Mouse (Mus musculus) spleen, adult 18-20 months (tissue): ENCODE results near the gene Plpp7.

ENCODE experiments used
- DNase-seq, 2 experiments: peaks; one replicate each; pipeline ENCODE4 v3.0.0; 2022; ENCODE audit warnings: mixed read lengths in 2 of 2

Gene Plpp7

DNA sequence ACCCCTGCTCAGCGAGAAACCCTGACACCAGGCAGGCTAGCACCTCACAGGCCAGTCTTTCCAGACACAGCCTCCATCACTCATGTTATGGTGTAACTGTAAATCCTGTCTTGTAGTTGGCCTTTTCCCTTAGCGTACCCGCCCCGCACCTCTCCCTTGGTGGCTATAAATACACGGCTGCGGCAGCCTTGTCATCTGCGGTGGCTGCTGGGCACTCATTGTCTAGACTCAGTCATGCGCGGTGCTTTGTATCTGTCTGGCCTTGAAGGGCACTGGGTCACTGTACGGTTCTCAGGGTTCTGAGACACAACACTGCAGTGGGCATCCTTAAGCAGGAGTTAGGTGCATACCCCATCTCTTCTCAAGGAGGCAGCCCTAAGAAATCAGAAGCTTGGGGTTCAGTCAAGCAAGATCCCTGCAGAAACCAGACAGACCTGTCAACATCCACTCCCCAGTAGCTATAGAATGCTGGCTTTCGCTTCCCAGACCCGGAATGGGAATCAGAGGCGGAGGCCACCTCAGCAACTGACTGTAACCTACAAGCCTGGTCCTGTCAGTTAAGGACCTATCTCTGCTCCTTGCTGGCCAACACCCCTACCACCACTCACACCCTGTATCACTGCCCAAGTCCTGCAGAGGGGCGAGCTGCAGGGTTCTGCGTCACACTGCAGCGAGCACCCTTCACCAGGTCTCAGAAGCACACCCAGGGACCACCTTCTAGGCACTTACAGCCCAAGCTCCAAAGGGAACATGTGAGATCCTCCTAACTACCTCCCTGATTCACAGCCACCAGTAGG lies 10.0 kb downstream of the Plpp7 start:
- no peak for DNase-seq

DNA sequence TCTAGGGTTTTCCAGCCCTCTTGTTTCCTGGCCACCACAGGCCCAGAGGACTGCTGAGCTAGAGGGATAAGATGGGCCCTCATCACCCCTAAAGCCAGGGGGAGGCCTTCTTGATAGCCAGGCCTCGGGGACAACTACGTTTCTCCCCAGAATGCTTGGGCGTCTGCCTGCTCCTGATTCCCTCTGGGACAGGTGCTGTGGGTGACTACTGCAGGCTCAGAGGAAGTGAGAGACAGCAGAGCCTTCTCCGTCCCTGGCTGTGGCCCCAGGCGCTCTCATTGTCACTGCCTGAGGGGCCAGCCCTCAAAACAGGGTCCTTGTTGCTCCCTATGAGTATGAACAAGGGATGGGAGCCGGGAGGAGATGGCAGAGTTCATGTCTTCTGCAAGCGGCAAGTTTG lies 10.6 kb downstream of the Plpp7 start:
- no peak for DNase-seq

DNA sequence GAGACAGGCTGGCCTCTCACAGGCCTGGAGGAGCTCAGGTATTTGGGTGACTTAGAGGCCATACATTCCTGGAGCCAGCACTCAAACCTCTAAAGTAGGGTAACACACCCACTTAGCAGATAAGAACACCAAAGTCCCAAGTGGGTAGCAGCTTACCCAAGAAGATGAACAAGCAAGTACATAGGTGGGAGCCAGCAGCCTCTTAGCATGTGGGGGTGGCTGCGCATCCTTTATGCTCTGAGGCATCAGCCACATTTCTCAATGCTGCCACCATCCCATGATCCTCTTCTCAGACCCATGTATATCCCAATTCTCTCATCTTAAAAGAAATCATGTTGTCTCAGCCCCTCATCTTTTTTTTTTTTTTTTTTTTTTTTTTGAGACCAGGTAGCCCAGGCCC lies 15.9 kb downstream of the Plpp7 start:
- DNase-seq: no peak

DNA sequence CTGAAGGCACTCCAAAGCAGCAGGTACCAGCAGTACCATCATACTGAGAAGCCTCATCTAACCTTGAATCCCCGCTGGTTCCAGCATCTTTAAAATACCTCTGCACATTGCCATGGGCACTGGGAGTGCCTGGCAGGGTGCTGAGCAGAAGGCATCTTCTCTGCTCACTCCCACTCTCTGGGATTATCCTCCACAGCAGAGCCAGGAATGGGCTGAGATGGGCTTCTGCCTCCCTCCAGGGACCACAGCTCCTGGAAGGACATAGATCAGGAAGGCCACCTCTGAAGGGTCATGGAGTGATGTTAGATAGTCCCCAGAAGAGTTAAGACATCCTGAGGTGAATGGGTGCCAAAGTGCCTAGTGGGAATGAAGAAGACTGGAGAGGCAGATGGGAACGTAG lies 17.2 kb downstream of the Plpp7 start:
- no peak for DNase-seq

DNA sequence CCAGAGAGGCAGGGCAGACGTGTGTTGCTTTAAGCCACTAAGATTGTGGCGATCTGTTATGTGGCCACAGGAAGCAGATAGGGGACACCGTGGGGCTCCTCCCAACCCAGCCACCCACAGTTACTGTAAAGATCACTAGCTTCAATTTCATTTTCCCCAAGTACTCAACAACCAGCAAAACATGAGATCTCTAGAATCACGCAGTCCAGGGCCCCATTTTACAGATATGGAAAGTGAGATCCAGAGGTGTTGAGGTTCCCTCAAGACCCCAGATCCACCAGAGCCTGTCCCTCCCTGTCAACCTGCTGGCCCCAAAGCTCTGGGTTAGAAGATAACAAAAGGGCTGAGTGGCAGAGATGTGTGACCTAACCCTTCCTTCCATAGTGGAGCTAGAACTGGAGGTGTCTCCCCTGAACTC lies 20.5 kb downstream of the Plpp7 start:
- DNase-seq: no peak

DNA sequence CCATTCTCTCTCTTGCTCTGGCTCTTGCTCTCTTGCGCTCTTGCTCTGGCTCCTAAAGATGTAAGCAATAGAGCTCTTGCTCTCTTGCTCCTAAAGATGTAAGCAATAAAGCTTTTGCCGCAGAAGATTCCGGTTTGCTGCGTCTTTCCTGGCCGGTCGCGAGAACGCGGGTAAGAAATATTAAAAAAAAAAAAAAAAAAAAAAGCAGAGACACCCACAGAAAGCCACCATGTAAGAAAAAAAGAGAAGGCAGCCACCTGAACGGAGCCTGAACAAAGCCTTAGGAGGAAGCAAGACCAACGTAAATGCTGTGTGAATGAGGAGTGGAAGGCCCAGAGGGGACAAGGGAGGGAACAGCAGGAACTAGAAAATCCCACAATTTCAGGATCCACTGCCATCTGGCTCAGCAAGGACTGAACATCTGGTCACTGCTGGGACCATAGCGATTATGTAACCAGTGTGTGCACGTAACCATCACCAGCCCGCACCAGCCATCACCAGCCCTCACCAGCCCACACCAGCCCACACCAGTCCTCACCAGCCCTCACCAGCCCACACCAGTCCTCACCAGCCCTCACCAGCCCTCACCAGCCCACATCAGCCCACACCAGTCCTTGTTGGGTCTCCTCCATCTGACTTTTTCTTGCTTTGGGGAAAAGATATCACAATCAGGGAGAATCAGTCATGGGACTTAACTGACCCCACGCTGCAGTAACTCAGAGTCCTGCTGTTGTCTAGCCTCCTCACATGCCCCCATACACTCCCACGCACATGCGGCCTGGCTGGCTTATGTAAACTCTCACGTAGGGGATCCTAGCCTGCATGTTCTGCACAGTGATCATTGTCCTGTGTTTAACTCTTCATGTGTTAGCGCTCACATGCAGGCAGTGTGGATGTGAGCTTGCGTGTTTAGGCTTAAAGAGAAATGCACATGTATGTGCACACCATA lies 24.7 kb downstream of the Plpp7 start:
- DNase-seq: no peak

DNA sequence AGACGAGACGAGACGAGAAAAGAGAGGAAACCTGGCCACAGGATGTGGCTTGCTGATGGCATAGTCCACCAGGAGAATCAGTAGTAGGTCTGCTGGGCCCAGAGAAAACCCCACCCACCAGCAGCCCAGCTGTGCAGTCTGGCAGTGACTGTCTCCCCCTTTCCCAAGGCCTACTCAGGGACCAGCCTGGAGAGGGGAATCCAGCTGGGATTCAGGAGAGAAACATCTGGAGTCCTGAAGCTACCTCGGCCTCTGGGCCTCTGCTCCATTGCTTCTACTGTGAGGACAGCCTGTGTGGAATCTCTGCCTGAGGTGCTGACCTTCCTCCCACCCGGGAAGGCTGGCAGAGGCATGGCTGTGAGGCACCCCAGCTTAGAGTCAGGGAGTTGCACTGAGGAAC lies 25.8 kb downstream of the Plpp7 start:
- no peak for DNase-seq

DNA sequence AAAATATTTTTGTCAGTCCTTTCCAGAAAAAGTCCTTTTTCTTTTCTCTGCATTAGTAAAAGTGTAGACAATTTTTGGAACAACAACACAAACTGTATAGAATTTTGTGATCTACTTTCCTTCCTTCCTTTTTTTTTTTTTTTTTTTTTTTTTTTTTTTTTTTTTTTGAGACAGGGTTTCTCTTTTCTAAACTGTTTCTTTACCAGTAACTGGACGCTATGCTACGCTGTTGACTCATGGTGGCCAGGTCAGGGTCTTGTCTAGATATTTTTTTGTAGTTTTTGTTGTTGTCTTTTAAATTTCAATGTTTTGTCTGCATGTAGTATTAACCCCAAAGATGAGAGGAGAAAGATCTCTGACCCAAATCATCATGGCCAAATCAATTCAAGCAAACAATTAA lies 26.5 kb downstream of the Plpp7 start:
- no peak for DNase-seq

DNA sequence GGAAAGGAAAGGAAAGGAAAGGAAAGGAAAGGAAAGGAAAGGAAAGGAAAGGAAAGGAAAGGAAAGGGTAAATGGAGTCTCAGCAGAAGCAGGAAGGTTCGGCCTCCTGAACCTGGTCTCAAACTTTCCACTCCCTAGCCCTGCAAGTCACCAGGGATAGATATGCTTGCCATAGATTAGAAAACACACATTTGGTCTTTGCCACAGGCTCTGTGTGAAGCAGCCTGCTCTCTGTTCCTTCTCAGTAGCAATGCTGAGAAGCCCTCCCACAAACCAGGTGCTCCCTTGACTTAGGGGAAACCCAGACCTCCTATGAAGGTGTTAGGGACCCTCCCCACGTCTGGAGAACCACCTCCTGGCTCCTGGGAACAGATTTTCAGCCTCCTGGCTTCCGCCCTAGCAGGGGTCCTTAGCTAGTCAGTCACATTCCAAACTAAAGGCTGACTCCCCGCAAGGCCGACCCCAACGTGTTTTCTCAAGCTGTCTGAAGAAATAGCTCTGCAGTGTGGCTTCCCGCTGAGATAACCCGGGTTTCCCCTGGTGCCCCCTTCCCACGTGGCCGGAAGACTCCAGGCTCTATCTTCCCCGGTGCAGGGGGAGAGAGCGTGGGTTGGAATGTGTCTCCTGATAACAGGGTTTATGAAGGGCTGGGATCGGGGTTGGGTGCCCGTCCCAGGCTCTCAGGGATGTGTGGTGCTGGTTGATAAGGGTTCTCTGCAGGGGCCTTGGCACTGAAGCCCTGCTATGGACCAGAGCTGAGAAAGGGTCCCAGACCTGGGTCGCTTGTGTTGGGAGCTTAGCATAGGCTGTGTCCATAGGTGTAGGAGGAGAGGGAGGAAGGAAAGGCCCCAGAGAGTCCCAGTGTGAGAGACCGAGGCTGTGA lies 32.6 kb downstream of the Plpp7 start:
- no peak for DNase-seq

DNA sequence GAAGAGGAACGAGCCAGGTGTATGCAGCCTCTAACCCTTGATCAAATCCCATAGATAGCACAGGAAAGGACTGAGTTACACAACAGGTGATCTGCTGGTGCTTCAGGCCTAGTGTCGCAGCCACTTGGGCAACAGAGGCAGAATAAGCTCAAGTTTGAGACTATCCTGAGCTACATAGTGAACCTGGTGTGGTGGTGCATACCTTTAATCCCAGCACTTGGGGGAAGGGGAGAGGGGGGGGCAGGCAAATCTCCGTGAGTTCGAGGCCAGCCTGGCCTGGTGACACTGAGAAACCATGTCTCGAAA lies 33.2 kb downstream of the Plpp7 start:
- no peak for DNase-seq

DNA sequence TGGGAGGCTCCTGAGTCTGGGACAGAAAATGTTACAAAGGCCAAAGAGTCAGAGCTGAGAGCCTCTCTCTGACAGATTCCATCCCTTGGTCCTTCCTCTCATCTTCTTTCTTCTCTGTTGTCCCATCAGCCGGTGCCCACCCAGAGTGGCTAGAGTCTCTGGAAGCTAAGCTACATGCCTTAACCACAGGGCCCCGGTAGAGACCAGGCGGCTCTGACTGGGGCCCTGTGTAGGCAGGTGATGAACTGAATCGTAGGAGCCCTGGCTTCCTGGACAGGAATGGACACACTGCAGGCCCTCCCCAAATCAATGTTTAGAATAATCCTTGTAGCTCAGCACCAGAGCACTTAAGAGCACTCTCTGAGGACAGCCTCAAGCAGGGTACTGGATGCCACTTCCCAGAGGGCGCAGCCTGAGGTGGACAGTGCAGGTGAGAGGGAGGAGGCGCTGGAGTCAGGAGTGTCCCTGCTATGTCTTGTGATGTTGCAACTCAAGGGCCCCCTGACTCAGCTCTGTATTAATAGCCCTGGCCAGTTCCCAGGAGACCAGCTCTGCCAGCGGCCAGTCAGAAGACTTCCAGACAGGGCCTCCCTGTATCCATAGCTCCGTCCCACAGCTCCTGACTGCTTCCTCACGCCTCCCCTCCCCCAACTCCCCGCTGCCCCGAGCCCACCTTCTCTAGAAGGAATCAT lies 34.2 kb downstream of the Plpp7 start:
- DNase-seq: no peak

DNA sequence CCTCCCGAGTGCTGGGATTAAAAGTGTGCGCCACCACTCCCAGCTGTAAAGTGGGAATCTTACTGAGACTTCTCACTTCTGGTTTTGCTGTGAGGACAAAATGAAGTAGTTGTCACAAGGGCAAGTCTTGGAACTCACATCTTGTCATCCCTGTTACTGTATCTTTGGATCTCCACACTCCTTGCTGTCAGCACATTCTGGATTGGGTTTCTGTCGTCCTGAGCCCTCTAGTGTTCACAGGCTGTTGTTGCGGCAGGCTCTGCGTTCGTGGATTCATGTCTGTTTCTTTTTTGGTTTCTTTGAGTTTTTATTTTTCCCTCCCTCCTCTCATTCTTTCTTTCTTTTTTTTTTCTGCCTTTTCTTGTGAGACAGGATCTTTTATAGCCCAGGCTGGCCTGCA lies 35.1 kb downstream of the Plpp7 start:
- peak in 1 of 2 experiments; percentile 41 for DNase-seq

DNA sequence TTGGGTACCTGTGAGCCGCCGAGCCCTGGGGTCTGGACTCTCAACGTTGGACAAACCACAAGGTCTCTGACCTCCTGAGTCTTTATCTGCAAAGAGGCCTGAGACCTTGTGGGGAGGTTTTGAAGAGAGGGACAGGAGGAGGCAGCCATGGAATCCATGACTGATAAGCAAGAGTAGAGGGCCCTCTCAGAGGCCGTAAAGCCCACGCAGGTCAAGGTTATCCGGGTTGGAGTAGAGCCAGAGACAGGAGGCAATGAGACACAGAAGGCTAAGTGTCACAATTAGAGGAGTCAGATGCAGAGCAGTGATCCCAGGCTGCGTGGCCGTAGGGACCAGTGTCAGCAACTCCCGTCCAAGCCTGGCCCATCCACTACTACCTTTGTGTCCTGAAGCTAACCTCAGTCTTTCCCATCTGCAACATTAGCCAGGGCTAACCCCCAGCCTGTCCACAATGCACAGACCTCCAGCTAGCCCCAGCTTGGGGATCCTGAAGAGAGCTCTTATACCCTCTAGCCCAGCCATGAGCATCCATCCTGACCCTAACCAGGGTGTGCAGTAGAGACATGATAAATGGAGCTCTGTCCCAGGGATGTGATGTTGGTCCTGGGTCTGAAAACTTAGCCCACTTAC lies 36.0 kb downstream of the Plpp7 start:
- DNase-seq: no peak

DNA sequence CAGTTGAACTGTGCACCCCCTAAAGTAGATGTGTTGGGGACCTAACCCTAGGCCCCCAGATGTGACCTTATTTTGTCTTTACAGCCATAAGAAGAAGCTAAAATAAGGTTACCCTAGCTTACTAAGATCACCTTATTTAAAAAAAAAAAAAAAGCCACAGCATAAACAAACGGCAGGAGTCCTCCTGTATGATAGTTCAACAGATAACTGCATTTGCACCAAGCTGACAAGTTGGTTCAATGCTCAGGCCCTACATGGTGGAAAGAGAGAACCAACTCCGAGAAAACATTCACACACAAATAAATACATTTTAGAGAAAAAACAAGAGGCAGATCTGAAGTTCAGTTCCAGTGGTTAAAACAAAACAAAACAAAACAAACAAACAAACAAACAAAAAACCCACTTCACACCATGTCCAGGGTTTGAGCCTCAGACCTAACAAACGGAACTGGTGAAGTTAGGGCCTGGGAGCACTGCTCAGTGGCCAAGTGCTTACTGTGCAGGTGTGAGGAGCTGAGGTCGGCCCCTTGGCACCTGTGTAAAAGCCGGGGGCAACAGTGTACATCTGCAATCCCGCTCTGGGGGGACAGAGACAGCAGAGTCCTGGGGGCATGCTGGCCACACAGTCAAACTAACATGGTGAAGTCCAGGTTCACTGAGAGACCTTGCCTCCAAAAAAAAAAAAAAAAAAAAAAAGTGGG lies 36.7 kb downstream of the Plpp7 start:
- no peak for DNase-seq

DNA sequence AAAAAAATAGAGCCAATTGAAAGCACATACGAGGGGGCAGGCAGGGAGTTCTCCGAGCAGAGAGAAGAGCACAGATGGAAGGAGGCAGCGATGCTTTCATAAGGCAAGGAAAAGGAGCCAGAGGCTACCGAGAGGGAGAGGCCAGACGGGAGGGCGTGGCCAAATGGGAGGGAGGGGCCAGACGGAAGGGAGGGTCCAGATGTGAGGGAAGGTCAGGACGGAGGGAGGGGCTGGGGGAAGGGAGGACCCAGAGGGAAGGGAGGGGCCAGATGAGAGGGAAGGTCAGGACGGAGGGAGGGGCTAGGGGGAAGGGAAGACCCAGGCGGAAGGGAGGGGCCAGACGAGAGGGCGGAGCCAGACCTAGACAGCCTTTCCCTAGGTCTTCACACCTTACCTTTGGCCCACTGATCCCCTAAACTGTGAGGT lies 37.3 kb downstream of the Plpp7 start:
- peak; percentile 45 to 59 for DNase-seq

DNA sequence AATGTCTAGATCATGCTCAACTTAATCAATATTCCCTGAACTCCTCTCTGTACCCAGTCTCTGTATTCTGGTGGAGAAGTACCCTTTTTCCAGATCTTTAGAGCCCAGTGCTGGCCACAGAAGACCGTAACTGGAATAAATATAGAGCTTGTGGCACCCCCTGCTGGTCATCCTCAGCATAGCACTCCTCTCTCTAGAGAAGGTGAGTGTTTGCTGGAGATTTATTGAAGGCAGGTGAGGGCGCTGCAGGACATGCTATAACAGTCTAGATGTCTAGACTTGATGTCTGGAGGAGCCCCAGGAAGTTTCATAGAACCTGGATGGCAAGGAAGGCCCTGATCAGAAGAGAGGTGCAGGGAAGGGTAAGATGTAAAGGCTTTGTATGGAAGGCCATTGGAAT lies 38.7 kb downstream of the Plpp7 start:
- DNase-seq: peak; percentile 72 to 91

DNA sequence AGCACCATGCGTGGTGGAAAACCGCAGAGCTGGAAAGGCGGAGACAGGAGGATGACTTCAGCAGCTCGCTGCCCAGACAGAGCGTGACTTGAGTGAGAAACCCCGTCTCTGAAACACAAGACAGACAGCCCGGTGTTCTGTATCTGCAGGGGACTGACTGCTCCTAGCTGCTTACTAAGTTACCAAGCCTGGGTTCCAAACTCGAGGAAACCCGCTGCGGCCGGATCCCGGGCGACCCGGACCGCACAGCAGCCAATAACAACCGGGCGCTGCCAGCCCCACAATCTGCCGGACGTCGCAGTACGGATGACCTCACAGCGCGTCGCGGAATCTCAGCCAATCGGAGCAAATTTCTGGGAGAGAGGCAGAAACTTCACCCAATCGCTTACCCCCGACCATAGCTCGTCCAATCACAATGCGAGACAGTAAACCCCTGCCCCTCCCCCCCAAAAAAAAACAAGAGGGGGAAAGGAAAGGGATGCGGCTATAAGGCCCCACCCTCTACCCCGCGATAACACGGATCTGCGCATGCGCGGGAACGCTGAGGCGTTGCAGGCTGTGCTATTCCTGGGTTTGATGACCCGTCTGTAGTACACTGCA lies 42.4 kb downstream of the Plpp7 start:
- peak; percentile 91 to 92 for DNase-seq

DNA sequence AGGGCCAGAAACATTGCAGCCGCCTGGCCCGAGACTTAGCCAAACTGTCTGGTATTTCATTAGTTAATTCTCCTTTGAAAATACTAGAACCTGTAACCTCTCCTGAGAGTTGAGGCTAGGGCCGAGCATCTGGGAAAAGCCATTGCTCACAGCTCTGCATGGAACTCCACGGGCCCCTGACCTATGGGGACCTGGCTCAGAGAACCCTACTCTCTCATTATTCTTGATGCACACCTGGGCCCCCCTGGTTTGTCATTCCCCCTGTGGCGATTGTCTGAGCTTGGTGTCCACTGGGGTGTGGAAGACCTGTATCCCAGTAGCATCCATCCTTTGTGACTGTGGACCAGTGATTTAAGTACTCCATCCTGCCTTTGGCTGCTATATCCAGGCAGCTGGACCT lies 44.0 kb downstream of the Plpp7 start:
- no peak for DNase-seq

DNA sequence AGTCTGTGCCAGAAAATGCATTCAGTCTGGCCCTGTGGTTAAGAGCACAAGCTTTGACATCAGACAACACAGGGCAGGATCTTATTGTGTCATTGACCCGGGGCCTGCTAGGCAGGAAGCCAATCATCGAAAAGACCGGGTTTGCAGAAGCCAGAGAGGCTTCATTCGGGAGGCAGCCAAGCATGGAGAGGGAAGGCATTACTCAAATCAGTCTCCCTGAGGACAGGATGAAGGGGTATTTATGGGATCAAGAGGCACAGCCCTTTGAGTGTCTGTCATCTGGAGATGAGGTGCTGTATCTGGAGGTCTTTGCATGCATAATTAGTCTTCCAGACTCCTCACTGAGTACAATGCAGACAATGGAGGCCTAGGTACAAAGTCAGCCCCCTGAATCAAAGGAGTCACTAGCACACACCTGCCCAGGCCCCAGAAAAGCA lies 45.2 kb downstream of the Plpp7 start:
- no peak for DNase-seq

DNA sequence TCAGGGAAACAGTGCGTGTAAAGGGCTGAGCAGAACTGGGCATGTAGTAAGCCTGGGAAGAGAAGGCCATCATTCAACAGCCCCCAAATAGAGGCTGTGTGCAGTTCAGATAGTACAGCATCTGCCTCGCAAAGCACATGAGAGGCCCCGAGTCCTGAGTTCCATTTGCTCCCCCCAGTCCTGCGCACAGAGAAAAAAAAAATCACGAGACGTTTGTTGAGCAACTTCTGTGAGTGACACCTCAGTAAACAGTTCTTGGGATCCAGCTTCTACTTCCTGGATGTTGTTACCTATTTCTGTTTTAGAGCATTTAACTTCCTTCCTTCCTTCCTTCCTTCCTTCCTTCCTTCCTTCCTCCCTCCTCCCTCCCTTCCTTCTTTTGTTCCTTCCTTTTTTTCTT lies 46.3 kb downstream of the Plpp7 start:
- no peak for DNase-seq

DNA sequence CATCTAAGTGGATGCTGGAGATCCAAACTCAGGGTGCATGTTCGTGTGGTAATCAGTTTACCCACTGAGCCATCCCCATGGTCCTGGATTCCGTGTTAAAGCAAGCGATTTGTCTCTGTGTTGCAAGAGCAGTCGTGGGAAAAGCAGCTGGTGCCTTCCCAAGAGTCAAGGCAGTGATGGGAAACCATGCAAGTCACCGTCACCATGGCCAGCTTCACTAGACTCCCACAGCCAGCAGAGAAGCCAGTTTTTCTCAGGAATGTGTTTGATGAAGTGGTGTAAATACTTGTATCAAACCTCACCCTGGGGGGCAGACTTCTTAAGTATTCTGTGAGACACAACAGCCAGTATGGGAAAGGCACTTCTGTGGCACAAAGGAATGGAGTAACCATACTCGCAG lies 47.0 kb downstream of the Plpp7 start:
- no peak for DNase-seq
